Mouse (Mus musculus): ENCODE results near the gene Kifc1.
"Not testable (repeated sequence)": the region's sequence is repeated elsewhere in the genome, so short reads cannot be mapped to it uniquely, and the experiment has no call there.

Gene Kifc1

DNA sequence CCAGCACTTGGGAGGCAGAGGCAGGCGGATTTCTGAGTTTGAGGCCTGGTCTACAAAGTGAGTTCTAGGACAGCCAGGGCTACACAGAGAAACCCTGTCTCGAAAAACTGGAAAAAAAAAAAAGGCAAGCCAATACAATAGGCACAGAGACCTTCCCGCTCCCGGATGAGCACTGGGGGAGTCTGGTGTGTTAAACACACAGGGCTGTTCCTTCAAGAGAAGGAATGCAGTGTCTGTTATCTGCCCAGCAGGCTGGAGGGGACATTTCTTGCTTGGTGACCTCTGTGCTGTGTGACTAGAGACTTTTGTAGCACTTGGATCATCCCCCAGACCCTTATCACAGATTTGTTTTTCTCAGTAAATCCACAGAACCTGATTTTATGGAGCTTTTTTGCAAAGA lies 11.2 kb upstream of the Kifc1 start:
- no peak for DNase-seq

DNA sequence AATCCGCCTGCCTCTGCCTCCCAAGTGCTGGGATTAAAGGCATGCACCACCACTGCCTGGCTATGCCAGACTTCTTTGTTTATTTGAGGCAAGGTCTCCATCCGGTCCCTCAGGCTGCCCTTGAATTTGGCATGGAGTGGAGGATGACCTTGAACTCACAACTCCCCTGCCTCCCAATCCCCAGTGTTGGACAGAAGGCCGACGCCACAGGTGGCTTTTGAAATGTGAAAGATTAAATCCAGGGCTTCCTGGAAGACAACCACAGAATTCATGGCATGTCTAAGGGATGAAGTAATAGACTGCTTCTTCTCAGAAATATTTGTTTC lies 10.5 kb upstream of the Kifc1 start:
- no peak for DNase-seq

DNA sequence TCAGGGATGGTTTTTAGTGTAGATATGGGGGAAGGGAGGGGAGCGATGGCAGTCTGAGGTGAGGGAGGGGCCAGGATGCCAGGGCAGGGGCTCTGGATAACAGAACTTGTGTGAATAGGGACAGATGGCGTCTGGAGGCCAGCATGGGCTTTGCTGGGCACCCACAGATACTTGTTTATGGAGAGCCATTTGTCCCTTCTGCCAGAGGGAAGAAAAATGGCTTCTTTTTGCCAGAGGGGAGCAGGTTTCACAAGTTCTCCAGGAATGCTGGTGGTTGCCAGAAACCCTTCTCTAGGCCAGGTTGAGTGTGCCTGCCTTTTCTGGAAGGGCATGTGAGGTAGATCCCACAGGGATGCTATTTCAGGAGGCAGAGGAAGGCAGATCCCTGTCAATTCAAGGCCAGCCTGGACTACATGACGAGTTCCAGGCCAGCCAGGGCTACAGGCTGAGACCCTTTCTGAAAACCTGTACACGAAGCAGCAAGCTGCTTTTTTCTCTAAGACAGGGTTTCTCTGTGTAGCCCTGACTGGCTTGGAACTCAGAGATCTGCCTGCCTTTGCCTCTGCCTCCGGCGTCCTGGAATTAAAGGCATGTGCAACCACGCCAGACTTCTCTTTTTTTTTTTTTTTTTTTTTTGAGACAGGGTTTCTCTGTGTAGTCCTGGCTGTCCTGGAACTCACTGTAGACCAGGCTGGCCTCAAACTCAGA lies 10.0 kb upstream of the Kifc1 start:
- DNase-seq = no peak

DNA sequence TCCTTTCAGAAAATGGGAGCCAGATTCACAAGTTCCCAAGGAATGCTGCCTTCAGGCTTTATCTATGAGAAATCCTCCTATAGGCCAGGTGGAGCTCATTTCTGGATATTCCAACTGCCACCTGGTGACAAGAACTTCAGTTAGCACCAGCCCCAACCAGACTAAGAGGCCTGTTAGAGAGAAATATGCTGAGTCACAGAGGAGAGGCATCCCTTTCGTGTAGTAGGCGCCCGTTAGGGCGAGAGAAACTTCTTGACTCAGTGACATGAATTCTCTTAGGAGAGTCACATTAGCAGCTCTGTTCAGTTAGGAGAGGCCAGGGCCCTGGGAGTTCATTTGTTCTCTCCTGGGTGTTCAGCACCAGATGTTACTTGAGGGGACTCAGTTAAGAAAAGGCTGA lies 9.2 kb upstream of the Kifc1 start:
- peak; percentile 55 for DNase-seq

DNA sequence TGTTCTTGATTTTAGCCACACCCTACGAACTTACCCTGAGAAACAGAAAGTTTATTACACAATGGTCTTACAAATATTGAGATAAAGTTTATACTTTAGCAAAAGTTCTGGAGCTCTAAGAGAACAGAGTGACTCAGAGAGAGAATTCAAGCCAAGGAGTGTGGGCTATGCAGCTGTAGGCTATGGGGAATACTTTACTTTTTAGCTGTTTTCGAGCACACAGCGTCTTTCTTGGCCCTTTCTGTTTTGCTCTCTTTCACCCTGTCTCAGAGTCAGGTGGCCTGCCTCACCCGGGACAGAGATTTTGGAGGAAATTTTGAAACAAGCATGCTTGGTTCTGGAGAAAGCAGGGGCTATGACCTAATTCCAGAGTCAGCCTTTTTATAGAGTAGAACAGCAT lies 7.7 kb upstream of the Kifc1 start:
- peak; percentile 94 for DNase-seq

DNA sequence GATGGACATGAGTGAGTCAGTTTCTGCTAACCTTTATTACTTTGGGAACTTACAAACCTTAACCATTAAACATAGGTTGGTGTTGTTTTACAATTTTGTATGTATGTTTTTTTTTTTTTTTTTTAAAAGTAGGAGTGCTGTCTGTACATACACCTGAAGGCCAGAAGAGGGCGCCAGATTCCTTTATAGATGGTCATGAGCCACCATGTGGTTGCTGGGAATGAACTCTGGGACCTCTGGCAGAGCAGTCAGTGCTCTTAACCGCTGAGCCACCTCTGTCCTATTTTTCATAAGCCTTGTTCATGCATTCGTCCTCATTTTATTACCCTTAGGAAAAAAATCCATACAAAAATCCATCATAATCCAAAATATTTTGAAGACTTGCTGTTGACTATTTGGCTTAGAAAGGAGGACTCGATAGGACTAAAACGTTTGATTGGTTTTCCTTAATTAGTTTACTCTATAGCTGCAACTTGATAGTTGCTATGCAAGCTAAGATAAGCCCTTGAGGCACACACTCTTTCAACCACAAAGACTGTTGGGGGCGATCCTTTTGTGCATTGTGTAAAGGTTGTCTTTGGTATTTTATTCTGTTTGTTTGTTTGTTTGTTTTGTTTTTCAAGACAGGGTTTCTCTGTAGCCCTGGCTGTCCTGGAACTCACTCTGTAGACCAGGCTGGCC lies 6.8 kb upstream of the Kifc1 start:
- DNase-seq = peak; percentile 90

DNA sequence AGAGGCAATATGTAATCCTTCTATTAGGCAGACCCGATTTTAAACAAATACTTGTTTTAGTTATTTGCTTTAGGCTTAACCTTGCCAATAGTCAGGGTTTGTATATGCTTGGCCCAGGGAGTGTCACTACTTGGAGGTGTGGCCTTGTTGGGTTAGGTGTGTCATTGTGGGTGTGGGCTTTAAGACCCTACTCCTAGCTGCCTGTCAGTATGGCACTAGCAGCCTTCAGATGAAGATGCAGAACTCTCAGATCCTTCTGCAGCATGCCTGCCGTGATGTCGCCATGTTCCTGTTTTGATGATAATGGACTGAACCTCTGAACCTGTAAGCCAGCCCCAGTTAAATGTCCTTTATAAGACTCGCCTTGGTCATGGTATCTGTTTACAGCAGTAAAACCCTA lies 2.5 kb upstream of the Kifc1 start:
- peak; percentile 82 for DNase-seq

DNA sequence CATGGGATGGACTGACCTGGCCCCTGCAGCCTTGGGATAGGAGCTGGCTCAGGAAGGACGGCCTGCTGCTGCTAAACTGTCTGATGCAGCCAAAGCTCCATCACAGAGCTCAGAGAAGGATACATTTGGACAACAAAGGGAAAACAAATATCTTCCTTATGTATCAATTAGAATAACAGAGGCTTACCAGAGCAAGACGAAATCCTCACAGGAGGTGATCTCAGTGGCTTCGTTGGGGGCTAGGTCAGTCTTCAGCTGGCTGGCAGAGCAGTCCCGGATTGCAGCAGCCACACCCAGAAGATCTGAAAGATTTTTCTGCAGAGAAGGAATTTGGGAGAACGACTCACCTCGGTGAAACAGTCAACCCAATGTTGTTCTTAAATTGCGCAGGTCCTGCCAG lies 2.0 kb upstream of the Kifc1 start:
- peak; percentile 82 for DNase-seq

DNA sequence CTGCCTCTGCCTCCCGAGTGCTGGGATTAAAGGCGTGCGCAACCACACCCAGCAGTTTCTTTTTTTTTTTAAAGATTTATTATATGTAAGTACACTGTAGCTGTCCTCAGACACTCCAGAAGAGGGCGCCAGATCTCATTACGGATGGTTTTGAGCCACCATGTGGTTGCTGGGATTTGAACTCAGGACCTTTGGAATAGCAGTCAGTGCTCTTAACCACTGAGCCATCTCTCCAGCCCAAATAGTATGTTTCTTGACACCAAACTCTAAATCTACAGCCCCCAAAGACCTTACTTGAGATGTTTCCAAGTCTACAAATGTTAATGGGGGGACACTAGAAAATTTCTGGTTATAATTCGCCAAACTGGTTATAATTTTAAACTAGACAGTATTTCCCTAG lies 1.4 kb upstream of the Kifc1 start:
- not testable (repeated sequence) for DNase-seq

DNA sequence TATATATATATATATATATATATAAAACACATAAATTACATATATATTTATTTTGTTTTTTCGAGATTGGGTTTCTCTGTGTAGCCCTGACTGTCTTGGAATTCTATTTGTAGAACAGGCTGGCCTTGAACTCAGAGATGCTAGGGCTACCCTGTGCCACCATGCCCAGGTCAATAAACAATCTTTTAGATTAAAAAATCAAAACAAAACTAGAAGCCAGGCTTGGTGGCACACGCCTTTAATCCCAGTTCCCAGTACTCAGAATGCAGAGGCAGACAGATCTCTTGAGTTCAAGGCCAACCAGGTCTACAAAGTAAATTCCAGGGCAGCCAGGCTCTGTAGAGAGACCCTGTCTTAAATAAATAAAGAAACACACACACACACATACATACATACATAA lies 896 bp upstream of the Kifc1 start:
- DNase-seq = peak; percentile 74

DNA sequence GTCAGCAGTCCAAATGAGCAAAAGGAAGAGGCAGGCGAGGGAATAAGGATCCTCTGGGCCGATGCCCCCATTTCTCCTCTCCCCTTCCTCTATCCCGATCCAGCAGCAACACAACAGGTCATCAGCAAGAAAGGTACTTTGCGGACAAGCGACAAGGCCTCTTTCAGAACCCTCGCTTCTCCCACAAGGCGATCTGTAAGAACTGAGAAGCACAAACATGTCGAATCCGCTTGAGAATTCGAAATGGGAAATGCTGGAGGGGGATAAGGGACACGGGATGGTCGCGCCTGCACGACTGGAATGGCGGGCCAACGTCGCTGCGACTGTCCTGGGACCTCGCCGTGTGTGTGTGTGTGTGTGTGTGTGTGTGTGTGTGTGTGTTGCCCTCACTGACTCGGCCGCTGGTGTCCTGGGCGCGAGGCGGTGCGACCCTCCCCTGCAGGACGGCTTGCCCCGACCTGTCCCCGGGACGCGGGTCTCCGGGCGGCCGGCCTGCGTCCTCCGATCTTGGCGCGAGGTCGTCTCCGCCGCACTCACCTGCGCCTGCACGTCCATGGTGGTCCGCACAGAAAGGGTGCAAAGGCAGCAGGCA lies 424 bp downstream of the Kifc1 start:
- DNase-seq = not testable (repeated sequence)

DNA sequence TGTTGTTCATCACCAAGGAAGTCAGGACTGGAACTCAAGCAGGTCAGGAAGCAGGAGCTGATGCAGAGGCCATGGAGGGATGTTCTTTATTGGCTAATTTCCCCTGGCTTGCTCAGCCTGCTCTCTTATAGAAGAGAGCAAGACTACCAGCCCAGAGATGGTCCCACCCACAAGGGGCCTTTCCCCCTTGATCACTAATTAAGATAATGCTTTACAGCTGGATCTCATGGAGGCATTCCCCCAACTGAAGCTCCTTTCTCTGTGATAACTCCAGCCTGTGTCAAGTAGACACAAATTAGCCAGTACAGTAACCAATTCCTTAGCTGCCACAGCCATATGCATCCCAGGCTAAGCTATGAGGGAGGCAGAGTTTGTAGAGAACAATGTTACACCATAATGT lies 2.2 kb downstream of the Kifc1 start:
- DNase-seq = peak; percentile 78

DNA sequence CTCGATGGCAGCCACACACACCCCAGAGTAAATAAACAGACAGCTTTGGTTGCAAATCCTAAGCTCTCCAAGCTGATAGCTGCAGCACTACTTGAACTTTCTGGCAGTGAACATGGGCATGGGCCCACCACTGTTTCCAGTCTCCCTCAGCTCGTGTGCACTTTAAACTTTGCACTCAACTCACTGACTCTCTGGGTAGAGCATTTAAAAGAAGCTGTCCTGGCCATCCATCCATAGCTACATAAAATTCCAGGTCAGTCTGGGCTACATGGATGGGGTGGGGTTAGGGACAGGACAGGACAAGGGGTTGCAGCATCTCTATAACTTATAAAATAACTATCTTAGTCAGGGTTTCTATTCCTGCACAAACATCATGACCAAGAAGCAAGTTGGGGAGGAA lies 2.7 kb downstream of the Kifc1 start:
- peak; percentile 73 for DNase-seq

DNA sequence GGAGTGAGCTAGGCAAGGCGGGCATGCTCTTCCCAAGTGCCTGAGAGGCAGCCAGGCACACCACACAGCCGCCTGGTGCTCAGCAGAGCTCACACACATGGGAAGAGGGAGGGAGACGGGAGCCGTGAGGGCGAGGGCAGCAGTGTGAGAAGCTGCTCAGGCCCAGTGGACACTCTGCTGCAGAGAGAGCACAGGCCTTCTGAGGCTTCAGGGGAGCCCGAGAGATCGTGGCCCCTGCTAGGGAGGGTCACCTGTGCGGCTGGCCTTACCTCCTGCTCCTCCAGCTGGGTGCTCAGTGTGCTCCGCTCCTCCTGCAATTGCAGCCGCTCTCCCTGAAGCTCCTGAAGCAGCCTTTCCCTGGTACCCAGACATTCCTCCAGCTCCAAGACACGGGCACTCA lies 6.1 kb downstream of the Kifc1 start:
- peak; percentile 79 for DNase-seq

DNA sequence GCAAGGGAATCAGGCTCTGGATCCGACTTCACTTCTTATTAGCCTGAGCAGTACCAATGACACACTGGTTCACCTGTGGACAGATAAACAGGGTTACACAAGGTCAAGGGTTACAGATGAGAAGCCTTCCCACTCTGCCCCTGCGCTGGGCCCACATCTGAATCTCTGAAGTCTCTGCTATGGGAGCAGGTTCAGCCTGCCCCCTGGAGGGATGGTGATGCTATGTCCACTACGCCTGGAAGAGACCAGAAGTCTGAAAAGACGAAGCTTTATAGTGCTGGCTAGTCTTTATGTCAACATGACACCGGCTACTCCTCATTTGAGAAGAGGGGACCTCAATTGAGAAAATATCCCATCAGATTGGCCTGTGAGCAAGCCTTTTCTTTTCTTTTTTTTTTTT lies 14.7 kb downstream of the Kifc1 start:
- DNase-seq = not testable (repeated sequence)

DNA sequence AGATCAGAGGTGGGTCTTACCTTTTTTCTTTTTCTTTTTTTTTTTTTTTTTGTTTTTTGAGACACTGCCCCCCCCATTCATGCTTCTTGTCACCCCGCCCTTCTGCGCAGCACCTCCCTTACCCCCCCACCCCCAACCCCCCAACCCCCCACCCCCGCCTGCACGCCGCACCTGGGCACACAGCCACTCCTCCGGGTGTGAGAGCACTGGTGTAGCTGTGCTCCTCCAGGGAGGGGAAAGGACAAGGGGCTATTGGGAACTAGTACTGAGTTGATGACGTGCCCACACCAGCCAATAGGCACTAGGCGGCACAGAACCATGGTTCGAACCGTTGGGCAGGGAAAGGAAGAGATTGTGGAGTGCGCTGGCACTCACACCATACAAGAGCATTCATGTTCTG lies 16.1 kb downstream of the Kifc1 start:
- DNase-seq = peak; percentile 89

DNA sequence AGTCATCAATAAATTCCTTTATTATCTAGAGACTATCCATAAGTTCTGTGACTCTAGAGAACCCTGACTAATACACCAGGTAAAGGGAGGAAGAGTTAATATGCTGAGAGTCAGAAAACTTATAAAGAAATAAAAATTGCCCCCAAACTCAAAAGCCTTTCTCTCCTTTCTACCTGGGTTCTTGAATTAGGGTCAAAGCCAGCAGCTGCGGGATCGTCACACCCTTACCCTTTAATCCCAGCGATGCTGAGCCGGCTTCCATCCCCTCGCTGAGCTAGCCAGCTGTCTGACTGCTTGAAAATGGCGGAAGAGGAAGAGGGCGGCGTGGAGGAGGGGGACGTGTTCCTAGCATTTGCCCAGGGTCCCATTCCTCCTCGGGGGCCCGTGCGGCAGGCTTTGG lies 16.9 kb downstream of the Kifc1 start, which contains the start of gene Gm7029:
TSS of gene Gm7029 (plus strand) at position 301 of the 400 bp plus-strand sequence.
- DNase-seq = not testable (repeated sequence)

DNA sequence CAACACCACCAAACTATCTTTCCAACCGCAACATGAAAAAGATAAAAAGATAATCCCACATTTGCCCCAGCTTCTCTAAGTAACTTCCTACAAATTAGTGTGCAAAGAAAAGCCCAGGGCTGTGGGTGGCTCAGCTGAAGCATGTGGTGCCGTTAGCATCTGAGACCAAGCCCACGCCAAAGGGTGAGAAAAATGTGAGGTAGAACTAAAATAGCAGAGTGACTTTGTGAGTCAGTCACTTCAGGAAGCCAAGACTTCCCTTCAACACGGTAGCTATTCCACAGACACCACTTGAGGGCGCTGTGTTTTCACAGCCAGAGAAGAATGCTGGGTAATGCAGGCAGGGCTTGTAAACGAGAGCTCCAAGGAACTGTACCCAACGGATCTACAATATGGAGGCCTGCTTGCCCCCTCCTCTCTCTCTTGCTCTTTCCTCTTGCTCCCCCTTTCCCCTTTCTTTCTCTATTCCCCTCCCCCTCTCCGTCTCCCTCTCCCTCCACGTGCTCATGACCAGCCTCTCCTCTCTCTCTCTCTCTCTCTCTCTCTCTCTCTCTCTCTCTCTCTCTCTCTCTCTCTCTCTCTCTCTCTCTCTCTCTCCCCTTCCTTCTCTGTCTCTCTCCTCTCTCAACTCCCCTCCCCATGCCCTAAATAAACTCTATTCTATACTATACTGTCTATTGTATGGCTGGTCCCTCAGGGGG lies 25.0 kb downstream of the Kifc1 start:
- no peak for DNase-seq

DNA sequence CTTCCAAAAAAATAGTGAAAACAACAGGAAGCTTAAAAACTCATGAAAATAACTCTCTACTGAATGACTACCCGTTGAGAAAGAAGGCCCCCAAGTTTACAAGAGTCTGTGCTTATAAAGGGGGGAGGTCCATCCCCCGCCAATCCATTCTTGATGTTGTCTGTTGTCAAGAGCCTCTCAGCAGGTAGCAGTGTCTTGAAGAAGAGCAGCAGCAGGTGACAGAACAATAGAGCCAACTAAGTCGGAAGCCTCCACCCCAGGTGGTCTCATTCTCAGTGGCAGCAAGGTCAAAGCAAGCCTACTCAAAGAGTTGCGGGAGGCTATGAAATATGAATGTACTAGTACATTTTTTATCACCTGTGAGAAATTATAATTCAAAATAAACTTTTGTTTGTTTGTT lies 32.6 kb downstream of the Kifc1 start:
- no peak for DNase-seq

DNA sequence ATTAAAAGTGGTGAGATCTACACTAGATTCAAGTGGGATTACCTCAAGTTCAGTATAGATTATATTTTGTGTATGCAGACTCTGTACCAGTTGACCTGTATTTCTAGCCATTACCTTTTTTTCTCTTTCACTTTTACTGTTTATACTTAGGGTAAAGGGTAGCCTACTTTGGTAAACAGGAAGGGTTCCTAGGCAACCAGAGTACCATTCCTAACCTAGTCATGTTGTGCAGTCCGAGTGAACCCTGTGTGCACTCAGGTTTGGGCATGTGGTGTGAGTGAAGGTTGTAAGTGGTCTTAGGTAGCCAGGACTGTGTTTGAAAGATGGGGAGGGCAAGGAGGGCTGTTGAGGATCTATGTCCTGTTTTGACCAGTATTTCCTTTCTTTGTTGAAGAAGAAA lies 39.1 kb downstream of the Kifc1 start:
- no peak for DNase-seq

DNA sequence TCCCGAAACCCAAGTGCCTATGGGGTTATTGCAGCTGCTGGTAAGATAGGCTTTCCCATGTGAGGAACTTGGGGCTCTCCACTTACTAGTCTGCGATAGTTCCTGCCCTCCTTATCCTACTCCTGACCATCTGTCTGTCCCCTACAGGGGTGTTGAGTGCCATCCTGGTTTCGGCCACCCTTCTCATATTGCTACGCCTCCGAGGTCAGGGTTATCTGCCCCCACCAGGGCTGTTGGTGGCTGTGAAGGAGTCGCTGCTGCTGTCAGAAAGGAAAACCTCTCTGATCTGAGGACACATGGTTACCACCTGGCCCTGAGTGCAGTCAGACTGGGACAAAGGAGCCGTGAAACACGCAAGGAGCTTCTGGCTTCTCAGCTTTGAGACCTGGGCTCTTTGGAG lies 42.3 kb downstream of the Kifc1 start:
- peak; percentile 89 for DNase-seq

DNA sequence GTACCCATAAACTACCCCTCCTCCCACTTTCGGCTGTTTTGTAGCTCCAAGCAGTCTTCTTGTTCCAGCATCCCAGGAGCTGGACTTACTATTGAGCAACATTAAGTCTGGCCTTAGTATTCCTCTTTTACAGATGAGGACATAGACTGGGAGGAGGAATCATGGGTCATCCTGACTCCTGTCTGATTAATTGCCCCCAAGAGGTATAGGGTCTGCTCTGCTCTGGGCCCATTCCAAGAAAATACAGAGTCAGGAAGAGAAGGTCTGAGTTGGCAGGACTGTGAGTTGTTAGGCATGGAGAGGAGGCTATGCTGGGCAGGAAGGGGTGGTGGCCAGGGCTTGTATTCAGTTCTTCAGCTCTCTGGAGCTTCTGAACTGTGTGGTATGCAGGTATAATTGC lies 46.3 kb downstream of the Kifc1 start:
- DNase-seq = no peak

DNA sequence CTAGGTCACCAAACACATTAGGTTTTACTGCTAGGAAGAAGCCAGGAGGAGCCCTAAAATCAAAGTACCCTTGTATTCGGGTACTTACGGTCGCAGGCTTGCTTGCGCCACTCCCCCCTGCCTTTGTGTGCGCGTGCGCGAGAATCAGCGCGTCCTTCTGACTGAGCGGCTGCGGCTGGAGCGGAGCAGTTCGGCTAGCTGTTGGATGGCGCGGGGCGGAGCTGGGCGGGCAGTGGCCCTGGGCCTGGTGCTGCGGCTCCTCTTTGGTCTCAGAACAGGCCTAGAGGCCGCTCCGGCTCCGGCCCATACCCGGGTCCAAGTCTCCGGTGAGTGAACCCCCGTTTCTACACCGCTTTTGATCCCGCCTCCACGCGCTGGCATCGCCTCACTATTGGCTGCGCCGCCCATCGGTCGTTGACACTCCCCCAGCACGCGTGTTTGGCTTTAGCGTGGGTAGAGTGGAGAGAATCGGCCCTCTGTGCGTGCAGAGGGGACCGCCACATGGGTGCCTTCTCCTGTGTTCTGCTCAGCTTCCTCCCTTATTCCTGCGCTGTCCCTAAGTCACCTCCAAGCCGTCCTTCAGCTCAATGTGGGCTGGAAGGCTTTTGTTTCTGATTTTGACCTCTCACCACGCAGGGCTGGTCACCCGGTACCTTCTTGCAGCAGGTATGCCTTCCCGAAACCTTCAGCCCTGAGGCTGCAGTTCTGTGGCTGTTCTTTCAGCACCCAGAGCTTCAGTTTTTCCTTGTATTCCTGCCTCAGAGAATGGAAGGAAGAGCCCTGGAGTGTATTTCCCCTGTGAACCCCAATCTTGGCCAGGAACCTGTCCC lies 47.3 kb downstream of the Kifc1 start, which contains the start of gene Cd320:
TSS of gene Cd320 (plus strand) at position 126 of the 830 bp plus-strand sequence.
- peak; percentile 99 for DNase-seq

All from heart, adult 11 months (tissue).